Mouse (Mus musculus): ENCODE results near the gene Tnfrsf9.

Tnfrsf9 gene

GRCm38 (mm10) chr4:150937293-150938062, 23.1 kb downstream of the Tnfrsf9 start:
- DNase-seq = peak; percentile 71

GRCm38 (mm10) chr4:150938063-150938452, 23.7 kb downstream of the Tnfrsf9 start:
- DNase-seq = peak; percentile 59

GRCm38 (mm10) chr4:150939991-150940651, 25.8 kb downstream of the Tnfrsf9 start:
- peak; percentile 69 for DNase-seq

- no peak for DNase-seq
Observed at GRCm38 (mm10) chr4:150944707-150945106, 30.3 kb downstream of the Tnfrsf9 start.

GRCm38 (mm10) chr4:150950972-150951371, 36.6 kb downstream of the Tnfrsf9 start:
- no peak for DNase-seq

- no peak for DNase-seq
Observed at GRCm38 (mm10) chr4:150956369-150957105, 42.2 kb downstream of the Tnfrsf9 start.

GRCm38 (mm10) chr4:150957106-150957458, 42.7 kb downstream of the Tnfrsf9 start:
- DNase-seq = no peak

- DNase-seq = no peak
Observed at GRCm38 (mm10) chr4:150958536-150958935, 44.2 kb downstream of the Tnfrsf9 start.

- no peak for DNase-seq
Observed at GRCm38 (mm10) chr4:150962231-150962630, 47.9 kb downstream of the Tnfrsf9 start.

- DNase-seq = no peak
Observed at GRCm38 (mm10) chr4:150963711-150964110, 49.3 kb downstream of the Tnfrsf9 start.

GRCm38 (mm10) chr4:150964635-150965554, 50.5 kb downstream of the Tnfrsf9 start:
- peak; percentile 94 for DNase-seq

- no peak for DNase-seq
Observed at GRCm38 (mm10) chr4:150965555-150965951, 51.2 kb downstream of the Tnfrsf9 start.

- DNase-seq = peak; percentile 72
Observed at GRCm38 (mm10) chr4:150966556-150966955, 52.2 kb downstream of the Tnfrsf9 start.

- DNase-seq = no peak
Observed at GRCm38 (mm10) chr4:150968956-150969355, 54.6 kb downstream of the Tnfrsf9 start.

- DNase-seq = no peak
Observed at GRCm38 (mm10) chr4:150973264-150973663, 58.9 kb downstream of the Tnfrsf9 start.

- no peak for DNase-seq
Observed at GRCm38 (mm10) chr4:150975145-150975544, 60.8 kb downstream of the Tnfrsf9 start.

GRCm38 (mm10) chr4:150978156-150978910, 64.0 kb downstream of the Tnfrsf9 start:
- DNase-seq = no peak

GRCm38 (mm10) chr4:150979455-150979854, 65.1 kb downstream of the Tnfrsf9 start:
- DNase-seq = no peak

GRCm38 (mm10) chr4:150980153-150980552, 65.8 kb downstream of the Tnfrsf9 start:
- no peak for DNase-seq

- peak; percentile 37 for DNase-seq
Observed at GRCm38 (mm10) chr4:150990148-150990547, 75.8 kb downstream of the Tnfrsf9 start.
